Mouse (Mus musculus) mature B cell (primary cell): Measurements from ENCODE around the gene Churc1.

ENCODE experiments used
- in situ Hi-C: fragments of 300-500 bp; cut with MboI; formaldehyde crosslinking; loops from 2 replicates; pipeline ENCODE4 v1.14.3; 2019

Churc1 gene

DNA sequence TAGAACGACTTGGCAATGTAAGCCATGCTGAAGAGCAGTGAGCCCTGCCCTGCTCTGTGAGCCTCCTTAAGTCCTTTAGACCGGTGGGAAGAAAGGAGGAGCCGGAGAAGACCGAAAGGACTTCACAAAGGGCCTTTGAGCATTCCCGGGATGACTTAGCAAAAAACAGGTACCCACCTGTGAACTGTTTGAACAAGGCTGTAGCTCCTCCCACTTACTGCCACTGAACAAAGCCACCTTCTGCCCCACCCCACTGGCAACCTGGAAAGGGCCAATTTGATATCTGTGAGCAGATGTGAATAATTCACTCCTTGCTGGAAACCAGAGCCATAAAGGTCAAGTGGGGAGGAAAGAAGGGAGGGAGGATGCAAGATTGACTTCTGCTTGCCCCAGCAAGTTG is 30.0 kb downstream of the Churc1 start, which contains the start of gene Gpx2:
Gpx2 (minus strand) TSS at position 205 of the 400 bp plus-strand sequence.
- in situ Hi-C loops, result no loop called here

- in situ Hi-C loops, result no loop called here
Measured at GRCm38 (mm10) chr12:76796938-76797539, 31.7 kb downstream of the Churc1 start.

DNA sequence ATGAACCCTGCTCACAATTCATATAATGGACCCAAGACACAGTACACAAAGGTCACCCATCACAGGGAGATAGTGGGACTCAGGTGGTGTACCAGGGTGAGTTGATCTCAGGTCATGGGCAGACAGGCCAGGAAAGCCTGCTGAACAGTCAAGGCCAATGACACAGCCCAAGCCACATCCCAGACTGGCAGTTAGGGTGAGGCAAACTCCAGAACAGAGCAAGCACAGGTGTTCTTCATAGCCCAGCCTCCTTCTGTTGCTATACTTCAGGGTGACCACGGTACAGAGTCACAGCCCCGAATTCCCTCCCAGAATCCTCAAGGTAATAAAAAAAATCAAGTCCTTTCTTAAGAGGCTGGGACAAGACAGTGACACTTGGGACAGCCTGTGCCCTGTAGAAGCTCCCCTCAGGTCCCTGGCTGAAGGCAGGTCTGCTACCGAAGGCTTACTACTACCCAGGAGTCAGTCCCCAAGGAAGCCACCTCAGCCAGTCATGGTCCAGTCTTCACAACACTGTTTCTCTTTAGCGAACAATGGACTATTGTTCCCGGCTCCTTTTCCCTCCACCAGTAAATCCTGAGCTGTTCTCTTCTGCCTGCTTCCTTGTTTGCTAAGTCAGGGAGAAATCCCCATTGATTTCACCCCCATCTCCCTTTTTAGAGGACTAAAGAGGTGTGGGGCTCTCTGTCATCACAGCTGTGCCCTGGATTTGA is 32.8 kb downstream of the Churc1 start:
- in situ Hi-C loops, result no loop called here

DNA sequence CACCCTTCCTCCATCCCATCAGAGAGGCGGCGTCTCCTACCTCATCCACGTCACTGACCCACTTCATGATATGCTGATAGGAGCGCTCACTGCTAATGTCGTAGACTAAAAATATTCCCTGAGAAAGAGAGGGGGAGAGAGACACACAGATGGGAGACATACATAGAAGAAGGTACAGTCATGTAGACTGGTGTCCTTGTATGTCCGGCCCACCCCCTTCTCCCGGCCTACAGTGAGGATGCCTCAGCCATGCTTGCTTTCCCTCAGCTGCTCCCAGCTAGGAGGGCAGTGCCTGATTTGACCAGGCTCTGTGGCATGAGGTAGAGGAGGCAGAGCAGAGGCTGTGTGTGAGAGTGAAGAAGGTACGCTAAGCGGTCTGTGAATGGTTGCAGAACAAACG is 37.7 kb downstream of the Churc1 start:
- in situ Hi-C loops, result no loop called here

- in situ Hi-C loops, result no loop called here
Measured at GRCm38 (mm10) chr12:76803700-76804252, 38.4 kb downstream of the Churc1 start.

- in situ Hi-C loops, result no loop called here
Measured at GRCm38 (mm10) chr12:76805056-76805811, 39.9 kb downstream of the Churc1 start.

DNA sequence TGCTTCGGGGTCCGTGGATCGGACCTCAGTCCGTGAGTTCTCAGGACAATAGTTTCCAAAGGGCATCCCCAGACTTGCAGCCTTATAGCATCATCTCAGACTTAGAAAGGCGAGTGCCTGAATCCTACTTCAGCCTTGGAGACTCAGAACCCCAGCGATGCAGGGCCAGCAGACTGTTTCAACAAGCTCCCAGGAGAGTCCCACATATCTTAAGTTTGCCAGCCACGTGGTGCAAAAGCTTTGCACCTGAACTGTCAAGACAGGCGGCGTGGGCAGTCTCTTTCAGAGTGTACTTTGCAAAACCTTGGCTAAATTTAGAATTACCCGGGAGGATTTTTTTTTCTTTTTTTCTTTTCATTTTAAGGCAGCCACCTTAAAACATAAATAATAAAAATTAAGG is 42.5 kb downstream of the Churc1 start:
- in situ Hi-C loops, result no loop called here

- in situ Hi-C loops, result no loop called here
Measured at GRCm38 (mm10) chr12:76810491-76810890, 45.2 kb downstream of the Churc1 start.

DNA sequence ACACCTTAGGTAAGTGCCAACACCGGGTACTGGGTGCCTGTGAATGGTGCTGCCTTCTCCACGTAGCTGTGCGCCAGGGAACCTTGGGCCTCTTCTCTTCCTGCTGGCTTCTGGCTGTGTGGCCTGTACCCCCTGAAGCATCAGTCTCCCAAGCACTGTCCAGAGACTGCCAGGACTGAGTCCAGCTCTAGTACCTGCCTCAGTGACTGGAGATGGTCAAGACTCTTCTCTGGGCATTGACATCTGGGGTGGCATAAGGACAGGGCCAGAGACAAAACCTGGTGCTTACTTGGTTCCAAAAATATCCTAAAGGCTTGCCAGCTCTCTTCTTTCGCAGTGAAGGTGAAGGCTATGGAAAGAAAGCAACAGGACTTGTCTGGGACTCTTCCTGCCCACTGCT is 45.7 kb downstream of the Churc1 start:
- in situ Hi-C loops, result no loop called here

DNA sequence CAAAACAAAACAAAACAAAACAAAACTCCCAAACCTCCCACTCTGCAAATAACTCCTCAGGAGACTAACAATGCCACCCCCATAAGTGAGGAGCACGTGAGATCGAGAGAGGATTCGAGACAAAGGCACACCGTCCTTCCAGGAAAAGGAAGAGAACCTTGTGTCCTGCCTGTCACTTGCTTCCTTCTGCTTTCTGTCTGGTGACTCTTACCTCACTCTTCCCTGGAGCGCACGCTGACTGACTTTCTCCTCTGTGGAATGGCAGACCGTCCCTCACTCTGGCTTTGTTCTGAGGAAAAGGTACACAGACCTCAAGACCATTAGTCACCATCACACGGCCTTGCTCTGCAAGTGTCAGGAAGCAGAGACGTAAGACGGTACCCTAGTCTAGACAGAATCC is 48.2 kb downstream of the Churc1 start:
- in situ Hi-C loops, result no loop called here

- in situ Hi-C loops, result no loop called here
Measured at GRCm38 (mm10) chr12:76814120-76814519, 48.8 kb downstream of the Churc1 start.

- in situ Hi-C loops, result no loop called here
Measured at GRCm38 (mm10) chr12:76816720-76817119, 51.4 kb downstream of the Churc1 start.

DNA sequence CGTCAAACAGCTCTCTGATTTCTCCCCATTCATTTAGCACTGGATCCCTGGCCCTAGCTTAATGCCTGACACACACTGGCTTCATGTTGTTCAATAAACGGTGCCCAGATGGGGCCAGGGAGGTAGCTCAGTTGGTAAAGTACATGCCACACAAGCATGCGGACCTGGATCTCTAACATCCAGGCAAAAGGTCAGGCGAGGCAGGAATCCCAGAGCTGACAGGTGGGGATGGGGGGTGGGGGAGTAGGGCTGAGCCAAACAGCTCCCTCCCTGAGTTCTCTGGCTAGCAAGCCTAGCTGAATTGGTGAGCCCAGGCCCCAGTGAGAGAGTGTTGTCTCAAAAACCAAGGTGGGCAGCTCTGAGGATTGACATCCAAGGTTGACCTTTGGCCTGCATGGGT is 51.8 kb downstream of the Churc1 start:
- in situ Hi-C loops, result no loop called here

DNA sequence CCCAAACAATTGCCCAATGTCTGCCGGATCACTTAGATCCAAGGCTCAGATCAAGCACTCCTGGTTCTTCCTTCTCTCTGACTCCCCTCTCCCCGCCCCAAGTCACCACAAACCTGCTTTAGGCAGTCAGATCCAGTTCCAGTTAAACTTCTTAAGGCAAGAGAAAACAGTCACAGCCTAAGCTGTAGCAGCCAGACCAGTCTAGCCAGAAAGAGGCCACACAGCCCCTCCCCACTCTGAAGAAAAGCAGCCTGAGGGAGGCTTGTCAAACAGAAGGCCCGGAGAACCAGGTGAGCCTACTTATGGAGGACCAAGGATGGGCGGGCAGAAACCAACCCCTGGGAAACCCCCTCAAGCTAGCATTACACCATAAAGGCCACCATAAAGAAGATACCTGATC is 52.8 kb downstream of the Churc1 start:
- in situ Hi-C loops, result no loop called here

DNA sequence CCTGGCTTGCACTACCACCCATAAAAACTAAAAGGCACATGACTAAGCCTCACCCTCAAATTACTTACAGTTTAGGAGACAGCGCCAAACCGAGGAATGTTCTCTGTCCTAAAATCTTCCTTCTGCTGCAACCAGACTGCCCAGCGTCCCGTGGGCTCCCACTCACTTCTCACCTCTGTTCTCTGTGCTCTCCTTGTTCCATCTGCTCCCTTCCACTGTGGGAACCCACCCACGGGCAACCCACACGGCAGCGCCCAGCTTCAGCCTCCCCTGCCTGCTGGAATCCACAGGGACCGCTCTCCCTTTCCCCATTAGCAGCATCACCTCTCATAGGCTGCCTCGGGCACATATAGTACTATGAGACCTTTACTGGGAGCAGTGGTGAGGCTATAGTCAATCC is 53.6 kb downstream of the Churc1 start:
- in situ Hi-C loops, result no loop called here

GRCm38 (mm10) chr12:76819816-76820215 is 54.5 kb downstream of the Churc1 start:
- in situ Hi-C loops, result no loop called here

- in situ Hi-C loops, result no loop called here
Measured at GRCm38 (mm10) chr12:76820615-76821014, 55.3 kb downstream of the Churc1 start.

DNA sequence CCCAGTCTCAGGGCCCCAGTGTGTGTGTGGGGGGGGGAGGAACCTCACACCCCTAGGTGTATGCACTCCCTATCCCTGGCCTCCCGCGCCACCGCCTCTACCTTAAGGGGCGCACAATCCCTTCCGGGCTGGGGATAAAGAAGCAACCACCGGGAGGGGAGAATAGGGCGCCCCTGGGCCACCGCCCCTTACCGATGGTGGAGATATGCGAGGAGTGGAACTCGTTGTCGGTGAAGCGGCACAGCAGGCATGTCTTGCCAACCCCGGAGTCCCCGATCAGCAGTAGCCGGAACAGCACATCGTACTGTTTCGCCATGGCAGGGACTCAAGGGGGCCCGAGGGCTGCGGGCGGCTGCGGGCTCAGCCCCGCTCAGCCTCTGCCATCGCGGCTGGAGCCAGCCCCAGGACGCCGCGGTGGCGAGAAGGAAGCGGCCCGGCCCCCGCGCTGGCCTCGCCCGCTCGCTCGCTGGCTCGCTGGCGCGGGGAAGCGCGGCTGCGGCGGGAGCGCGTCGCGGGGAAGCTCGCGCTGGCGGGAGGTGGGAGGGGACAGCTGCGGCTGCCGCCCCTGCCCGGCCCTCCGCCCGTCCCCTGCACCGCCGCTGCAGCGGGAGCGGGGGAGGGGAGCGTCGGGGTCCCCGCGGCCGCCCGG is 56.8 kb downstream of the Churc1 start:
- in situ Hi-C loops, result no loop called here

GRCm38 (mm10) chr12:76822651-76823041 is 57.3 kb downstream of the Churc1 start, which contains the start of gene Rab15:
Gene Rab15, minus strand, starts transcription at chr12:76822908.
- in situ Hi-C loops, result no loop called here

- in situ Hi-C loops, result no loop called here
Measured at GRCm38 (mm10) chr12:76825283-76825682, 59.9 kb downstream of the Churc1 start.

GRCm38 (mm10) chr12:76832704-76833103 is 67.4 kb downstream of the Churc1 start:
- in situ Hi-C loops, result no loop called here
